Mouse (Mus musculus): ENCODE data around the gene Rad9a. TPM values are rescaled to one million over a fixed set of nuclear protein-coding genes. Genes with fewer than 3 reads are reported as not detected.

The Rad9a gene
- polyA plus RNA-seq, 1 experiment from 2014 or later, result 33.5 TPM

DNA sequence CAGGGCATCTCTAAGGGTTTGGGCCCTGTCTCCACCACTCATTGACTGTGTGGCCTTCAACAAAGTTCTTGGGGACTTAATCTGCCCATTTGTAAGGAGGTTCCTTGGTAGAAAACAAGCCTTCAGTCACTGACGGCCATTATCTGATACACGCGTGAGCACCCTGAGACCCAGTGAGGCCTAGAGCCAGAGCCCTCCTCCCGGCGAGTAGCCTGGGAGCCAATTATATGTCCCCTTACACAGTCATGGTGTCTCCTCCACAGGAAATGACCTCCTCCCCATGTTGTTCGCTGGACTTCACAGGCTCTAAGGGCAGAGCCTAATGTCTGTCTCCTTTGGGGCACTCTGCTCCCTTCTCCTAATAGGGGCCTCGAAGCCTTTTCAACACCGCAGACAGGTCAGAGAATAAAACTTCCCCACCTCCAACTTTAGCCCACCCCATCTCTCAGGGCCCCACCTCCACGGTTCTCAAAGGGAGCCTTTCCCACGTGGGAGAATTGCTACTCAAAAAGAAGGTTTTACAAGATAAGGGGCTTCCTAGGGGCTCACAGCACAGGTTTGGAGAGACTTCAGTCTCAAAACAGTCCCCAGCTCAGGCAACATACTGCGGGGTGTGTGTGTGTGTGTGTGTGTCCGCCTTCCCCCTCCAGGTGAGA, 55.0 kb downstream of the Rad9a start:
- Histone ChIP-seq H3K4me1 (ENCODE audit: control insufficient read depth, insufficient read depth, low read length) (peaks cover 20% of the 10 kb centered on the region), H3K27ac (ENCODE audit: low read length) (no peak overlapping the region), H3K9me3 (ENCODE audit: control insufficient read depth, low read depth, low read length) (no peaks in the 10 kb centered on the region), H3K27me3 (ENCODE audit: control insufficient read depth, insufficient read depth, low read length) (no peaks in the 10 kb centered on the region), H3K9ac (replicated peaks; ENCODE audit: low read depth, low read length) (no peak overlapping the region), H3K4me3 (ENCODE audit: low read depth, low read length) (no peak overlapping the region), H3K4me2 (replicated peaks; ENCODE audit: low read depth, low read length) (no peak overlapping the region), H3K36me3 (ENCODE audit: control insufficient read depth, insufficient read depth, low read length) (peaks cover 15% of the 10 kb centered on the region)
- no peak for ATAC-seq (ENCODE audit: insufficient number of reproducible peaks, insufficient read depth, low FRiP score, low read depth)
- WGBS, result 61% methylated on average over 12 of the region's 12 CpGs

DNA sequence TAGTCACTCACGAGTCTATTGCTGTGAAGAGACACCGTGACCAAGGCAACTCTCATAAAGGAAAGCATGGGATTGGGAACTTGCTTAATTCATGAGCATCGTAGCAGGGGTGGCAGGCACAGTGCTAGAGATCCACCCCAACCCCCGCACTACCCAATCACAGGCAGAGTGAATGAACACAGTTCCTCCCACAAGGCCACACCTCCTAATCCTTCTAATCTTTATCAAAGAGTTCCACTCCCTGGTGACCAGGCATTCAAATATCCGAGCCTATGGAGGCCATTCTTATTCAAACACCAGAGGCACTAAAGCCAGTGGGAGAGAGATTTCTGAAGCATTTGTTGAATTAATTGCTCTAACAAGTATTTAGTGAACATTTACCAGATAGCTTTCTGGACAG, 55.5 kb downstream of the Rad9a start:
- Histone ChIP-seq H3K27ac (ENCODE audit: low read length) (no peak overlapping the region), H3K27me3 (ENCODE audit: control insufficient read depth, insufficient read depth, low read length) (no peaks in the 10 kb centered on the region), H3K36me3 (ENCODE audit: control insufficient read depth, insufficient read depth, low read length) (peaks cover 12% of the 10 kb centered on the region), H3K4me2 (replicated peaks; ENCODE audit: low read depth, low read length) (no peak overlapping the region), H3K4me1 (ENCODE audit: control insufficient read depth, insufficient read depth, low read length) (peaks cover 20% of the 10 kb centered on the region), H3K4me3 (ENCODE audit: low read depth, low read length) (no peak overlapping the region), H3K9ac (replicated peaks; ENCODE audit: low read depth, low read length) (no peak overlapping the region), H3K9me3 (ENCODE audit: control insufficient read depth, low read depth, low read length) (no peaks in the 10 kb centered on the region)
- 87% methylated on average over 5 of the region's 5 CpGs for WGBS
- ATAC-seq (ENCODE audit: insufficient number of reproducible peaks, insufficient read depth, low FRiP score, low read depth), result no peak

Small RNA genes within 50 kb of the gene (microRNA-seq; reads per million reads assigned to microRNA genes)
- not detected for gene Gm26115

Other genes with a start within 250 kb of the Rad9a start
- gene Aldh3b3, start 243.0 kb downstream of the Rad9a start, polyA plus RNA-seq (2014; fragmentation: Nextera tagmentation; extraction: Ambion mirVana), result 0.09 TPM in 1 of 2 replicates, not detected in the other
- gene Aldh3b2, start 229.3 kb downstream of the Rad9a start, polyA plus RNA-seq (2014; fragmentation: Nextera tagmentation; extraction: Ambion mirVana), result 11.7 and 14.4 TPM in 2 replicates
- 7.8 and 8.8 TPM in 2 replicates for gene Acy3, start 215.1 kb downstream of the Rad9a start, polyA plus RNA-seq (2014; fragmentation: Nextera tagmentation; extraction: Ambion mirVana)
- gene Tbx10, start 208.9 kb downstream of the Rad9a start, polyA plus RNA-seq (2014; fragmentation: Nextera tagmentation; extraction: Ambion mirVana), result not detected in 2 replicates
- 30.9 and 42.2 TPM in 2 replicates for gene Nudt8, start 201.1 kb downstream of the Rad9a start, polyA plus RNA-seq (2014; fragmentation: Nextera tagmentation; extraction: Ambion mirVana)
- gene Gm49405, start 201.0 kb downstream of the Rad9a start, polyA plus RNA-seq (2014; fragmentation: Nextera tagmentation; extraction: Ambion mirVana), result 3.3 TPM in 2 replicates
- 4.5 TPM in 2 replicates for gene Doc2g, start 198.3 kb downstream of the Rad9a start, polyA plus RNA-seq (2014; fragmentation: Nextera tagmentation; extraction: Ambion mirVana)
- 195 and 205 TPM in 2 replicates for gene Ndufv1, start 188.9 kb downstream of the Rad9a start, polyA plus RNA-seq (2014; fragmentation: Nextera tagmentation; extraction: Ambion mirVana)
- 635 and 672 TPM in 2 replicates for gene Gstp1, start 163.7 kb downstream of the Rad9a start, polyA plus RNA-seq (2014; fragmentation: Nextera tagmentation; extraction: Ambion mirVana)
- gene Gstp2, start 155.6 kb downstream of the Rad9a start, polyA plus RNA-seq (2014; fragmentation: Nextera tagmentation; extraction: Ambion mirVana), result 10.4 and 18.0 TPM in 2 replicates
- not detected in 2 replicates for gene Gstp3, start 142.1 kb downstream of the Rad9a start, polyA plus RNA-seq (2014; fragmentation: Nextera tagmentation; extraction: Ambion mirVana)
- gene Cabp2, start 120.1 kb downstream of the Rad9a start, polyA plus RNA-seq (2014; fragmentation: Nextera tagmentation; extraction: Ambion mirVana), result not detected in 2 replicates
- gene Cdk2ap2, start 104.5 kb downstream of the Rad9a start, polyA plus RNA-seq (2014; fragmentation: Nextera tagmentation; extraction: Ambion mirVana), result 74.1 and 91.0 TPM in 2 replicates
- 9.2 and 10.8 TPM in 2 replicates for gene Pitpnm1, start 101.7 kb downstream of the Rad9a start, polyA plus RNA-seq (2014; fragmentation: Nextera tagmentation; extraction: Ambion mirVana)
- 95.3 and 101 TPM in 2 replicates for gene Aip, start 75.8 kb downstream of the Rad9a start, polyA plus RNA-seq (2014; fragmentation: Nextera tagmentation; extraction: Ambion mirVana)
- not detected in 2 replicates for gene Gpr152, start 61.9 kb downstream of the Rad9a start, polyA plus RNA-seq (2014; fragmentation: Nextera tagmentation; extraction: Ambion mirVana)
- not detected in 2 replicates for gene Cabp4, start 57.6 kb downstream of the Rad9a start, polyA plus RNA-seq (2014; fragmentation: Nextera tagmentation; extraction: Ambion mirVana)
- gene Coro1b, start 53.0 kb downstream of the Rad9a start, polyA plus RNA-seq (2014; fragmentation: Nextera tagmentation; extraction: Ambion mirVana), result 149 and 152 TPM in 2 replicates
- gene Ptprcap, start 48.1 kb downstream of the Rad9a start, polyA plus RNA-seq (2014; fragmentation: Nextera tagmentation; extraction: Ambion mirVana), result 1.9 and 2.6 TPM in 2 replicates
- 35.8 and 38.9 TPM in 2 replicates for gene Rps6kb2, start 38.3 kb downstream of the Rad9a start, polyA plus RNA-seq (2014; fragmentation: Nextera tagmentation; extraction: Ambion mirVana)
- 0.90 and 1.3 TPM in 2 replicates for gene Carns1, start 26.2 kb downstream of the Rad9a start, polyA plus RNA-seq (2014; fragmentation: Nextera tagmentation; extraction: Ambion mirVana)
- gene Tbc1d10c, start 10.4 kb downstream of the Rad9a start, polyA plus RNA-seq (2014; fragmentation: Nextera tagmentation; extraction: Ambion mirVana), result 1.5 and 2.5 TPM in 2 replicates
- gene Ppp1ca, start 9.6 kb downstream of the Rad9a start, polyA plus RNA-seq (2014; fragmentation: Nextera tagmentation; extraction: Ambion mirVana), result 759 and 780 TPM in 2 replicates
- gene Clcf1, start 12.6 kb upstream of the Rad9a start, polyA plus RNA-seq (2014; fragmentation: Nextera tagmentation; extraction: Ambion mirVana), result 7.3 and 8.3 TPM in 2 replicates
- not detected in 2 replicates for gene AC109138.7, start 12.7 kb upstream of the Rad9a start, polyA plus RNA-seq (2014; fragmentation: Nextera tagmentation; extraction: Ambion mirVana)
- 25.5 and 26.3 TPM in 2 replicates for gene Pold4, start 30.2 kb upstream of the Rad9a start, polyA plus RNA-seq (2014; fragmentation: Nextera tagmentation; extraction: Ambion mirVana)
- gene Ssh3, start 67.5 kb upstream of the Rad9a start, polyA plus RNA-seq (2014; fragmentation: Nextera tagmentation; extraction: Ambion mirVana), result 26.5 and 27.9 TPM in 2 replicates
- gene Ankrd13d, start 81.5 kb upstream of the Rad9a start, polyA plus RNA-seq (2014; fragmentation: Nextera tagmentation; extraction: Ambion mirVana), result 10.4 and 13.0 TPM in 2 replicates
- 18.1 and 18.7 TPM in 2 replicates for gene Grk2, start 104.6 kb upstream of the Rad9a start, polyA plus RNA-seq (2014; fragmentation: Nextera tagmentation; extraction: Ambion mirVana)
- gene Kdm2a, start 196.6 kb upstream of the Rad9a start, polyA plus RNA-seq (2014; fragmentation: Nextera tagmentation; extraction: Ambion mirVana), result 56.4 and 58.2 TPM in 2 replicates
- 29.1 and 43.7 TPM in 2 replicates for gene Rhod, start 237.8 kb upstream of the Rad9a start, polyA plus RNA-seq (2014; fragmentation: Nextera tagmentation; extraction: Ambion mirVana)

All from stomach, embryonic 14.5 days (tissue).